Mouse (Mus musculus) embryonic fibroblast, embryonic 13.5 days (primary cell): ENCODE results near the gene Wsb1. TPM values are rescaled to one million over a fixed set of nuclear protein-coding genes. Genes with fewer than 3 reads are reported as not detected.
A peak's percentile ranks its signal among the peaks of the same experiment; 100 is the strongest.

Source experiments
- H3K27ac ChIP-seq: 2 replicates; pipeline ENCODE4 v1.5.1; 2012; ENCODE audit warnings: low read length, control low read depth, inconsistent platforms; ENCODE audit not compliant: insufficient read depth
- H3K4me1 ChIP-seq: 2 replicates; pipeline ENCODE4 v1.6.1; 2011; ENCODE audit warnings: low read length; ENCODE audit not compliant: control insufficient read depth, insufficient read depth
- H3K4me3 ChIP-seq: 2 replicates; pipeline ENCODE4 v1.5.1; 2011; ENCODE audit warnings: mild to moderate bottlenecking, control low read depth, low read length; ENCODE audit not compliant: insufficient read depth
- CTCF ChIP-seq: IDR thresholded peaks from 2 replicates; pipeline ENCODE4 v1.5.1; 2011; ENCODE audit warnings: mild to moderate bottlenecking, control low read depth, low read length, moderate library complexity, borderline replicate concordance; ENCODE audit not compliant: insufficient read depth
- POLR2A ChIP-seq: IDR thresholded peaks from 2 replicates; pipeline ENCODE4 v1.6.1; 2011; ENCODE audit warnings: low read depth, mild to moderate bottlenecking, control low read depth, low read length, moderate library complexity
- polyA plus RNA-seq: library from polyadenylated mRNA; stranded (reverse); fragments of >200 nt; gene quantifications from 2 replicates; pipeline ENCODE4 v1.2.4, GENCODE M21; 2011; ENCODE audit warnings: low read depth; ENCODE audit not compliant: missing spikeins, insufficient read length

Wsb1 gene
- polyA plus RNA-seq, 1 experiment = 261 TPM

DNA sequence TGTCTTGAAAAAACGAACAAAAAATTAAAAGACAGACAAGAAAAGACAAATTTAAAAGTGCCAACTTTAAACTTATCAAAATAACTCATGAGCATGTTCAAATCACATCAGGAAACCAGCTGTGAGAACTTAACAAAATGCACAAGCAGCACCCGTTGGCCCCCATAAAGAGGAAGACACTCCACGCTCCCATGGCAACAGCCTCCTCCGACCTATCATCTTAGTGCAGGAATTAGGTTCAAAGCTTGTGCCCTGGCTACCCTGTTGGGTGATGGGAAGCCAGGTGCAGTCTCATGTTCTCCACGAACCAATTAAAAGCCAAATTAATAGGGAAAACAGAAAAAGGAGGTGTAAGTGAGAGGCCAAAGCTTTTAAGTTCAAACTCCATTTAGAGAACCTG, 32.8 kb downstream of the Wsb1 start:
- H3K27ac ChIP-seq = no peak overlapping the region
- TF ChIP-seq CTCF = no peak
- TF ChIP-seq POLR2A = no peak

GRCm38 (mm10) chr11:79218936-79219626, 35.4 kb downstream of the Wsb1 start:
- TF ChIP-seq POLR2A (no peak), CTCF (no peak)
- H3K4me1 ChIP-seq = no peaks in the 10 kb centered on the region; the same call in 1 of the 2 replicates
- H3K4me3 ChIP-seq = no peak overlapping the region
- H3K27ac ChIP-seq = 0 out of 2 replicates have a peak overlapping the region, but pooled peaks have one; percentile 38

More for the DNA sequence above, 32.8 kb downstream of the Wsb1 start:
- Histone ChIP-seq H3K4me3 (no peak overlapping the region), H3K4me1 (peaks cover 4% of the 10 kb centered on the region; the same call in 1 of the 2 replicates)

DNA sequence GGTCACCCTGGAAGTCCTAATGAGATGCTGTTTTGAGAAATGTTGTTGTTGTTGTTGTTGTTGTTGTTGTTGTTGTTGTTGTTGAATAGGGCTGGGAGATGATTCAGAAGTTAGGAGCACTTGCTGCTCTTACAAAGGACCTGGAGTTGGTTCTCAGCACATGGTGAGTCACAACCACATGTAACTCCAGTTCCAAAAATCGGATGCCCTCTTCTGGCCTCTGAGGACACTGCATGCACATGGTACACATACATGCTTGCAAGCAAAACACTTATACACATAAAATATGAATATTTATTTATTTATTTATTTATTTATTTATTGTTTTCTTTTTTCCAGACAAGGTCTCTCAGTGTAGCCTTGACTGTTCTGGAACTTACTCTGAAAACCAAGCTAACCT, 36.4 kb downstream of the Wsb1 start:
- no peak for TF ChIP-seq CTCF
- TF ChIP-seq POLR2A = no peak

GRCm38 (mm10) chr11:79217133-79217532, 37.3 kb downstream of the Wsb1 start:
- Histone ChIP-seq H3K27ac (no peak overlapping the region), H3K4me1 (no peaks in the 10 kb centered on the region; the same call in 1 of the 2 replicates), H3K4me3 (no peak overlapping the region)
- TF ChIP-seq CTCF = no peak
- no peak for TF ChIP-seq POLR2A

More for the DNA sequence above, 36.4 kb downstream of the Wsb1 start:
- Histone ChIP-seq H3K4me1 (no peaks in the 10 kb centered on the region; the same call in 1 of the 2 replicates), H3K27ac (no peak overlapping the region), H3K4me3 (no peak overlapping the region)

DNA sequence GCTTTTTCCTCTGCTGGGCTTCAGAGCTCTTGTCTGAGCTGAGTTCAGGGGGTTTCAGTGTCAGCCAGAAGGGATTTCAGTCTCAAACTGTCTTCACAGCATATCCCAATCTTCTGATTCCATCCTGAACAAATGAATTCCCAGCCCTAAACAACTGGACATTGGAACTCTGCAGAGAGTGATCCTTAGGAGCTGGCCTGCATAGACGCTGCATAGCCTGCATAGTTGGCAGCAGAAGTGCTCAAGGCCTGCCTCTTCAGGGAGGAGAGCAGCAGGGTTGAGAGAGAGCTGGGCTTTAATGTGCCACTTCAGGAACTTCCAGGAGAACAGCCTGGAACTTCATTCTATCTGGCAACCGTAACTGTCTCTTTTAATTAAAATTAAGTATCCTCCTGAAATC, 38.9 kb downstream of the Wsb1 start:
- Histone ChIP-seq H3K27ac (0 out of 2 replicates have a peak overlapping the region, but pooled peaks have one; percentile 34), H3K4me3 (no peak overlapping the region), H3K4me1 (no peaks in the 10 kb centered on the region; the same call in 1 of the 2 replicates)
- TF ChIP-seq POLR2A (no peak), CTCF (no peak)

DNA sequence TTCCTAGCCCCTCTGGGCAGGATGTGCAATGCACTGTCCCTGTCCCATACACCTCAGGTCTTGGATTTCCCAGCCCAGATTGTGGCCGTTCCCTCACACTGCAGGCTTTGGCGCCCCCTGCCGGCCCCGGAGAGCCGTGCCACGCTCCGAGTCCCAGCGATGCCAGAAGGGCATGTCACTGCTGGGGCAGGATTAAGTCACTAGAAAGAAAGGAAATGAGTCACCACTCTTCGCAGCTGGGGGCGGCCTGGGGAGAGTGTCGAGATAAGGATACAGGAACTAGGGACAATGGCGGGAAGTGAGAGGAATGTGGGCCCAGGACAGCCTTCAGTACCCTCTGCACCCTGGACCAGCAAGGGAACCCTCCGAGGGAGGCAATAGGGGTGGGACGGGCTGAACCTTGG, 40.5 kb downstream of the Wsb1 start:
- Histone ChIP-seq H3K4me3 (no peak overlapping the region), H3K27ac (0 out of 2 replicates have a peak overlapping the region, but pooled peaks have one; percentile 10), H3K4me1 (no peaks in the 10 kb centered on the region; the same call in 1 of the 2 replicates)
- TF ChIP-seq CTCF (peak; percentile 93), POLR2A (no peak)

- TF ChIP-seq CTCF = no peak
- no peak for TF ChIP-seq POLR2A
- H3K4me3 ChIP-seq = no peak overlapping the region
Measured at GRCm38 (mm10) chr11:79209882-79210471, 44.5 kb downstream of the Wsb1 start.

GRCm38 (mm10) chr11:79209113-79209512, 45.4 kb downstream of the Wsb1 start:
- Histone ChIP-seq H3K4me3 (no peak overlapping the region), H3K27ac (no peak overlapping the region), H3K4me1 (no peaks in the 10 kb centered on the region; the same call in 1 of the 2 replicates)
- no peak for TF ChIP-seq CTCF
- no peak for TF ChIP-seq POLR2A

More at GRCm38 (mm10) chr11:79209882-79210471, 44.5 kb downstream of the Wsb1 start:
- Histone ChIP-seq H3K27ac (no peak overlapping the region), H3K4me1 (no peaks in the 10 kb centered on the region; the same call in 1 of the 2 replicates)

DNA sequence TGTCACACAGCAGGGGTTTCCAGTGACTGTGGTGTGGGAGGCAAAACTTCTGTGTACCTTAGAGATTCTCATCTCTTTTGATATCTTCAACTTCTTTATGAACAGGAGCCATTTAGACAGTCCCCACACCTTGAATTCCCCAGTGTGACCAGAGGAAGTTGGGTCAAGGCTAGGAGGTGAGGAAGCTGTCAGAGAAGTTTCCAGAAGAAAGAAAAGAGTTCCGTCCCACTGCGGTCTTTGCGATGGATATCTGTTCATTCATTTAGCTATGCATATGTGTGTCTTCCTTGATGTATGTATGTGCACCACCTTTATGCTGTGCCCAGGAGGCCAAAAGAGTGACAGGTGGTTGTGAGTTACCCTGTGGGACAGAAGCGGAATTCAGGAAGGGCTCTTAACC, 46.0 kb downstream of the Wsb1 start:
- H3K4me1 ChIP-seq = no peaks in the 10 kb centered on the region; the same call in 1 of the 2 replicates
- no peak overlapping the region for H3K4me3 ChIP-seq
- H3K27ac ChIP-seq = no peak overlapping the region
- no peak for TF ChIP-seq CTCF
- TF ChIP-seq POLR2A = no peak

DNA sequence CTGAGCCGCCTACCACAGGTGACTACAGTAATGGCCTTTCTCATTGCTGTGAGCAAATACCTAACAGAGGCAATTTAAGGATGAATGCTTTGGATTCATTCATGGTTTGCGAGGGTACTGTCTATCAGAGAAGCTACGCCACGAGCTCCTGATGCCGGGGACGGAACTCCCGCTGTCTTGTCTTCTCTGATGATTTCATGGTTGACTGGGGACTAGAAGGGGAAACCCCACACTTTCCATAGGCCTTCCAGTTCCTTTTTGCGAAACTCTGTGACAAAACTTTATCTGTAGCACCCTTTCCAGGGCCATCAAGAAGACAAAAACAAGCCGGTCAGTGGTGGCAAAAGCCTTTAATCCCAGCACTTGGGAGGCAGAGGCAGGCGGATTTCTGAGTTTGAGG, 46.8 kb downstream of the Wsb1 start:
- no peak overlapping the region for H3K4me3 ChIP-seq
- no peak overlapping the region for H3K27ac ChIP-seq
- TF ChIP-seq POLR2A (no peak), CTCF (no peak)
- no peaks in the 10 kb centered on the region; the same call in 1 of the 2 replicates for H3K4me1 ChIP-seq
